Mouse (Mus musculus): ENCODE measurements around the gene Acad9. TPM values are rescaled to one million over a fixed set of nuclear protein-coding genes. Genes with fewer than 3 reads are reported as not detected.

Gene Acad9
- polyA plus RNA-seq (2015; fragmentation: Nextera tagmentation; extraction: Ambion mirVana): 25.1 and 25.9 TPM in 2 replicates

- peak within 1 kb of the TSS; percentile 74 for H3K9ac ChIP-seq
- ATAC-seq (ENCODE audit: insufficient read depth): peak; percentile 86
- H3K4me3 ChIP-seq (replicated peaks): peak within 1 kb of the TSS; percentile 82
- H3K9me3 ChIP-seq (replicated peaks): no peaks in the 10 kb centered on the region
- under 1% methylated on average over 49 of the region's 49 CpGs for WGBS (ENCODE audit: insufficient replicate concordance)
- peaks cover 9% of the 10 kb centered on the region for H3K4me1 ChIP-seq (replicated peaks)
- peak within 1 kb of the TSS; percentile 80 for H3K4me2 ChIP-seq
- H3K36me3 ChIP-seq (replicated peaks): peaks cover 10% of the 10 kb centered on the region; the same call in 1 of the 2 replicates
- H3K27me3 ChIP-seq: peaks cover 13% of the 10 kb centered on the region
- H3K27ac ChIP-seq (replicated peaks): peak within 1 kb of the TSS; percentile 43
These were observed at the start of gene Acad9 for GRCm38 (mm10) chr3:36065843-36066651. TSS of gene Acad9 (plus strand) at chr3:36065979.

GRCm38 (mm10) chr3:36025732-36026131 is 40.0 kb upstream of the Acad9 start:
- Histone ChIP-seq H3K4me2 (no peak overlapping the region), H3K9ac (no peak overlapping the region), H3K4me3 (replicated peaks) (no peak overlapping the region), H3K27me3 (no peaks in the 10 kb centered on the region), H3K27ac (replicated peaks) (no peak overlapping the region), H3K36me3 (replicated peaks) (no peaks in the 10 kb centered on the region), H3K4me1 (replicated peaks) (no peaks in the 10 kb centered on the region), H3K9me3 (replicated peaks) (no peaks in the 10 kb centered on the region)
- no peak for ATAC-seq (ENCODE audit: insufficient read depth)
- 72% methylated on average over 6 of the region's 6 CpGs for WGBS (ENCODE audit: insufficient replicate concordance)

- no peak overlapping the region for H3K4me2 ChIP-seq
- H3K27ac ChIP-seq (replicated peaks): no peak overlapping the region
- 39% methylated on average over 4 of the region's 4 CpGs for WGBS (ENCODE audit: insufficient replicate concordance)
- no peak overlapping the region for H3K9ac ChIP-seq
- no peak overlapping the region for H3K4me3 ChIP-seq (replicated peaks)
- no peaks in the 10 kb centered on the region for H3K36me3 ChIP-seq (replicated peaks)
- no peaks in the 10 kb centered on the region for H3K9me3 ChIP-seq (replicated peaks)
- H3K4me1 ChIP-seq (replicated peaks): no peaks in the 10 kb centered on the region
- no peak for ATAC-seq (ENCODE audit: insufficient read depth)
- no peaks in the 10 kb centered on the region for H3K27me3 ChIP-seq
These were observed 35.8 kb upstream of the Acad9 start for GRCm38 (mm10) chr3:36029993-36030392.

- Histone ChIP-seq H3K27me3 (no peaks in the 10 kb centered on the region), H3K27ac (replicated peaks) (no peak overlapping the region), H3K4me1 (replicated peaks) (no peaks in the 10 kb centered on the region), H3K9me3 (replicated peaks) (no peaks in the 10 kb centered on the region), H3K9ac (no peak overlapping the region), H3K4me3 (replicated peaks) (no peak overlapping the region), H3K4me2 (no peak overlapping the region), H3K36me3 (replicated peaks) (no peaks in the 10 kb centered on the region)
- 46% methylated on average over 6 of the region's 6 CpGs for WGBS (ENCODE audit: insufficient replicate concordance)
- ATAC-seq (ENCODE audit: insufficient read depth): no peak
These were observed 33.9 kb upstream of the Acad9 start for GRCm38 (mm10) chr3:36031740-36032510.

- Histone ChIP-seq H3K27ac (replicated peaks) (no peak overlapping the region), H3K4me2 (no peak overlapping the region)
- ATAC-seq (ENCODE audit: insufficient read depth): no peak
These were observed 21.3 kb upstream of the Acad9 start for GRCm38 (mm10) chr3:36044520-36044919.

GRCm38 (mm10) chr3:36045086-36045485 is 20.7 kb upstream of the Acad9 start:
- Histone ChIP-seq H3K36me3 (replicated peaks) (no peaks in the 10 kb centered on the region), H3K4me1 (replicated peaks) (no peaks in the 10 kb centered on the region), H3K9me3 (replicated peaks) (no peaks in the 10 kb centered on the region), H3K9ac (no peak overlapping the region), H3K4me2 (no peak overlapping the region), H3K27ac (replicated peaks) (no peak overlapping the region), H3K4me3 (replicated peaks) (no peak overlapping the region), H3K27me3 (no peaks in the 10 kb centered on the region)
- ATAC-seq (ENCODE audit: insufficient read depth): no peak
- WGBS (ENCODE audit: insufficient replicate concordance): 49% methylated on average over 4 of the region's 4 CpGs

More at GRCm38 (mm10) chr3:36044520-36044919, 21.3 kb upstream of the Acad9 start:
- Histone ChIP-seq H3K4me1 (replicated peaks) (no peaks in the 10 kb centered on the region), H3K36me3 (replicated peaks) (no peaks in the 10 kb centered on the region), H3K9me3 (replicated peaks) (no peaks in the 10 kb centered on the region), H3K9ac (no peak overlapping the region), H3K27me3 (no peaks in the 10 kb centered on the region), H3K4me3 (replicated peaks) (no peak overlapping the region)

GRCm38 (mm10) chr3:36049106-36049505 is 16.7 kb upstream of the Acad9 start:
- Histone ChIP-seq H3K4me3 (replicated peaks) (no peak overlapping the region), H3K4me2 (no peak overlapping the region), H3K27me3 (no peaks in the 10 kb centered on the region), H3K36me3 (replicated peaks) (no peaks in the 10 kb centered on the region), H3K4me1 (replicated peaks) (no peaks in the 10 kb centered on the region), H3K9ac (no peak overlapping the region), H3K27ac (replicated peaks) (no peak overlapping the region), H3K9me3 (replicated peaks) (no peaks in the 10 kb centered on the region)
- ATAC-seq (ENCODE audit: insufficient read depth): no peak
- 54% methylated on average over 1 of the region's 1 CpGs for WGBS (ENCODE audit: insufficient replicate concordance)

- 78% methylated on average over 6 of the region's 6 CpGs for WGBS (ENCODE audit: insufficient replicate concordance)
- H3K9me3 ChIP-seq (replicated peaks): no peaks in the 10 kb centered on the region
- no peak within 1 kb of the TSS for H3K9ac ChIP-seq
- H3K4me3 ChIP-seq (replicated peaks): no peak within 1 kb of the TSS
- no peak for ATAC-seq (ENCODE audit: insufficient read depth)
- no peak within 1 kb of the TSS for H3K27ac ChIP-seq (replicated peaks)
- H3K4me2 ChIP-seq: no peak within 1 kb of the TSS
- 0 out of 2 replicates have a peak, but pooled peaks cover 5% of the 10 kb centered on the region for H3K27me3 ChIP-seq
- no peaks in the 10 kb centered on the region for H3K4me1 ChIP-seq (replicated peaks)
- H3K36me3 ChIP-seq (replicated peaks): no peaks in the 10 kb centered on the region
These were observed 12.3 kb upstream of the Acad9 start, which contains the start of gene Ccdc144b for GRCm38 (mm10) chr3:36053447-36053846. TSS of gene Ccdc144b (minus strand) at chr3:36053547.

- WGBS (ENCODE audit: insufficient replicate concordance): 28% methylated on average over 8 of the region's 8 CpGs
- no peak for ATAC-seq (ENCODE audit: insufficient read depth)
- Histone ChIP-seq H3K27ac (replicated peaks) (no peak overlapping the region), H3K4me3 (replicated peaks) (no peak overlapping the region), H3K9ac (no peak overlapping the region), H3K4me2 (no peak overlapping the region), H3K36me3 (replicated peaks) (no peaks in the 10 kb centered on the region), H3K9me3 (replicated peaks) (no peaks in the 10 kb centered on the region), H3K4me1 (replicated peaks) (no peaks in the 10 kb centered on the region), H3K27me3 (peaks cover 19% of the 10 kb centered on the region)
These were observed 5.5 kb upstream of the Acad9 start for GRCm38 (mm10) chr3:36060096-36060850.

- Histone ChIP-seq H3K27me3 (peaks cover 16% of the 10 kb centered on the region), H3K9me3 (replicated peaks) (no peaks in the 10 kb centered on the region), H3K27ac (replicated peaks) (no peak overlapping the region), H3K36me3 (replicated peaks) (no peaks in the 10 kb centered on the region), H3K9ac (no peak overlapping the region), H3K4me1 (replicated peaks) (peaks cover 9% of the 10 kb centered on the region), H3K4me3 (replicated peaks) (no peak overlapping the region), H3K4me2 (no peak overlapping the region)
- no peak for ATAC-seq (ENCODE audit: insufficient read depth)
- WGBS (ENCODE audit: insufficient replicate concordance): 88% methylated on average over 1 of the region's 1 CpGs
These were observed 1.2 kb upstream of the Acad9 start for GRCm38 (mm10) chr3:36064592-36065061.

All from liver, embryonic 15.5 days (tissue).